Mouse (Mus musculus): Measurements from ENCODE around the gene Olfr813.
"Not testable (repeated sequence)": the region's sequence is repeated elsewhere in the genome, so short reads cannot be mapped to it uniquely, and the experiment has no call there.

Gene Olfr813

GRCm38 (mm10) chr10:129855067-129855466 lies at the start of gene Olfr813:
Gene Olfr813, plus strand, starts transcription at chr10:129855367.
- no peak for DNase-seq (ENCODE audit: low read depth, low spot score)

- DNase-seq (ENCODE audit: low read depth, low spot score), result no peak
Measured at GRCm38 (mm10) chr10:129845994-129846393, 9.2 kb upstream of the Olfr813 start, which contains the start of gene Olfr812. Gene Olfr812, minus strand, starts transcription at chr10:129846094.

GRCm38 (mm10) chr10:129847343-129847742 lies 7.8 kb upstream of the Olfr813 start:
- no peak for DNase-seq (ENCODE audit: low read depth, low spot score)

GRCm38 (mm10) chr10:129879751-129880150 lies 24.6 kb downstream of the Olfr813 start, which contains the start of gene Olfr814:
Gene Olfr814, minus strand, starts transcription at chr10:129879851.
- DNase-seq (ENCODE audit: low read depth, low spot score), result not testable (repeated sequence)

- DNase-seq (ENCODE audit: low read depth, low spot score), result not testable (repeated sequence)
Measured at GRCm38 (mm10) chr10:129885496-129885895, 30.3 kb downstream of the Olfr813 start.

GRCm38 (mm10) chr10:129885934-129886333 lies 30.8 kb downstream of the Olfr813 start:
- DNase-seq (ENCODE audit: low read depth, low spot score), result no peak

GRCm38 (mm10) chr10:129905767-129906166 lies 50.6 kb downstream of the Olfr813 start, which contains the start of gene Olfr815:
Gene Olfr815, minus strand, starts transcription at chr10:129905867.
- not testable (repeated sequence) for DNase-seq (ENCODE audit: low read depth, low spot score)
